7 mouse cellular contexts compared by ENCODE assay signal in the genomic region with DNA sequence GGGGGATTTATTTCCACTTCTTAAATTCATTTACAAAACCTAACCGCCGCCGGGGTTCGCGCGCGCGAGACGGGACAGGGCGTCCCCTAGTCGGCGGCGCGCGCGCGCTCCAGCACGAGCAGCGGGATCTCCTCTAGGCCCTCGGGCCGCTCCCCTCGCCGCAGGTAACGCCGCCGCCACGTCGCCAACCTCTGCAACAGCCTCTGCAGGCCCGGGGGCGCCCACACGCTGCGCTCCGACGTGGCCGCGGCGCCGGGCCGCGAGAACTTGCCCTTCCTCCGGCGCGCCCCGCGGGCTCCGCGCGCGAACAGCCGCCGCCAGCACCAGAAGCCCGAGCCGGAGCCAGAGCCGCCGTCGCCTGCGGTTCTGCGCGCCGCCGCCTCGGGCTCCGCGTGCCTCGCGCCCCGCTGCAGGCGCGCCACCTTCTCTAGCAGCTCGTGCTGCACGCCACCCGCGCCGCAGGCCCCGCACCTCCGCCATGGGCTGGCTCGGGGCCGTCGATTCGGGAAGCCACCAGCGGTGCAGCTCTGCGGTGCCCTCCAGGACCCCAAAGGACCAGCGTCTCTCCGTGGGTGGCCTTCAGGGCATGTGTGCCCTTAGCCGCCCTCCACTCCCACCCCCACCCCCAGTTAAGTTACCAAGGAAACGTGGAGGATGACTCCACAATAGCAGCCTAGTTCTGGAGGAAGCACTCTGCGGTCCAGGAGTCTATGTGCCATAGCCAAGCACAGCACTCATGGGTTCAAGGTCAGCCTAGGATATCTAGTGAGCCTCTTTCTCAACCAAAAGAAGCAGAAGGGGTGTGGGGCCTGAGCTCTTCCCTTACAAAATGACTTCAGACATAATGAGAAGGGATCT. TPM values are rescaled to one million over a fixed set of nuclear protein-coding genes. Genes with fewer than 3 reads are reported as not detected.
DNase-seq lines count a peak whose midpoint lies in the region; ATAC-seq and TF ChIP-seq lines count a peak whose summit lies in the region.

No protein-coding gene starts in this region.

- H3K9me3 ChIP-seq in embryonic facial prominence, embryonic 14.5 days (ENCODE audit: control insufficient read depth, low read length), result no peaks in the 10 kb centered on the region
- peaks cover 3% of the 10 kb centered on the region; the same call in 1 of the 2 replicates for H3K9me3 ChIP-seq in heart, embryonic 13.5 days
- H3K9me3 ChIP-seq in kidney, embryonic 16.5 days (ENCODE audit: low read length), result no peaks in the 10 kb centered on the region
- H3K9me3 ChIP-seq in limb, embryonic 15.5 days, result no peaks in the 10 kb centered on the region
- no peaks in the 10 kb centered on the region for H3K9me3 ChIP-seq in midbrain, embryonic 15.5 days
- no peaks in the 10 kb centered on the region for H3K9me3 ChIP-seq in stomach, postnatal 0 days (ENCODE audit: control insufficient read depth, low read length)

- H3K4me3 ChIP-seq in brown adipose tissue, adult 24 weeks (ENCODE audit: insufficient read depth, low read depth, low read length), result peak overlapping the region; percentile 73
- peak overlapping the region; percentile 67 for H3K4me3 ChIP-seq in embryonic facial prominence, embryonic 14.5 days (ENCODE audit: low read depth, low read length)
- H3K4me3 ChIP-seq in heart, embryonic 13.5 days, result peak overlapping the region; percentile 63
- peak overlapping the region; percentile 65 for H3K4me3 ChIP-seq in kidney, embryonic 16.5 days (ENCODE audit: low read length)
- H3K4me3 ChIP-seq in limb, embryonic 15.5 days, result peak overlapping the region; percentile 65
- H3K4me3 ChIP-seq in midbrain, embryonic 15.5 days, result peak overlapping the region; percentile 73
- H3K4me3 ChIP-seq in stomach, postnatal 0 days (ENCODE audit: low read depth, low read length), result peak overlapping the region; percentile 60

- no peak for TF ChIP-seq EP300 in stomach, postnatal 0 days (optimal IDR thresholded peaks at IDR 0.05)

- no peak overlapping the region for H3K27ac ChIP-seq in brown adipose tissue, adult 24 weeks (replicated peaks; ENCODE audit: low read depth, low read length)
- H3K27ac ChIP-seq in embryonic facial prominence, embryonic 14.5 days (replicated peaks; ENCODE audit: low read depth, low read length), result peak overlapping the region; percentile 83
- peak overlapping the region; percentile 40 for H3K27ac ChIP-seq in heart, embryonic 13.5 days (replicated peaks)
- H3K27ac ChIP-seq in kidney, embryonic 16.5 days (ENCODE audit: low read length), result no peak overlapping the region; the same call in 1 of the 2 replicates
- peak overlapping the region; percentile 87 for H3K27ac ChIP-seq in limb, embryonic 15.5 days
- peak overlapping the region; percentile 95 for H3K27ac ChIP-seq in midbrain, embryonic 15.5 days
- H3K27ac ChIP-seq in stomach, postnatal 0 days (replicated peaks), result peak overlapping the region; percentile 76

- H3K27me3 ChIP-seq in embryonic facial prominence, embryonic 14.5 days (replicated peaks; ENCODE audit: control insufficient read depth, insufficient read depth, low read length), result no peaks in the 10 kb centered on the region
- H3K27me3 ChIP-seq in heart, embryonic 13.5 days (replicated peaks), result 0 out of 2 replicates have a peak, but pooled peaks cover 6% of the 10 kb centered on the region
- H3K27me3 ChIP-seq in kidney, embryonic 16.5 days (ENCODE audit: insufficient read depth, low read length), result no peaks in the 10 kb centered on the region
- H3K27me3 ChIP-seq in limb, embryonic 15.5 days, result no peaks in the 10 kb centered on the region
- no peaks in the 10 kb centered on the region for H3K27me3 ChIP-seq in midbrain, embryonic 15.5 days (replicated peaks)
- H3K27me3 ChIP-seq in stomach, postnatal 0 days (ENCODE audit: control insufficient read depth, insufficient read depth, low read length), result no peaks in the 10 kb centered on the region

- peak overlapping the region; percentile 77 for H3K4me2 ChIP-seq in embryonic facial prominence, embryonic 14.5 days (ENCODE audit: low read depth, low read length)
- H3K4me2 ChIP-seq in heart, embryonic 13.5 days, result peak overlapping the region; percentile 89
- H3K4me2 ChIP-seq in kidney, embryonic 16.5 days (replicated peaks; ENCODE audit: low read depth, low read length), result peak overlapping the region; percentile 77
- H3K4me2 ChIP-seq in limb, embryonic 15.5 days, result peak overlapping the region; percentile 87
- H3K4me2 ChIP-seq in midbrain, embryonic 15.5 days, result peak overlapping the region; percentile 81
- H3K4me2 ChIP-seq in stomach, postnatal 0 days (replicated peaks; ENCODE audit: low read depth), result peak overlapping the region; percentile 92

- under 1% methylated on average over 50 of the region's 87 CpGs for WGBS in embryonic facial prominence, embryonic 14.5 days
- WGBS in heart, embryonic 13.5 days, result 1% methylated on average over 80 of the region's 87 CpGs
- under 1% methylated on average over 78 of the region's 87 CpGs for WGBS in kidney, embryonic 16.5 days
- WGBS in limb, embryonic 15.5 days, result under 1% methylated on average over 66 of the region's 87 CpGs
- under 1% methylated on average over 84 of the region's 87 CpGs for WGBS in midbrain, embryonic 15.5 days
- under 1% methylated on average over 61 of the region's 87 CpGs for WGBS in stomach, postnatal 0 days

- TF ChIP-seq CTCF in stomach, postnatal 0 days (IDR thresholded peaks at IDR 0.05; ENCODE audit: low read depth), result no peak; the same call in 1 of the 2 replicates

- peak; percentile 91 for ATAC-seq in embryonic facial prominence, embryonic 14.5 days (ENCODE audit: low read depth)
- ATAC-seq in heart, embryonic 13.5 days (ENCODE audit: extremely low read depth, insufficient number of reproducible peaks, low FRiP score, low TSS enrichment), result peak; percentile 44
- ATAC-seq in kidney, embryonic 16.5 days (ENCODE audit: low FRiP score, low TSS enrichment), result peak; percentile 87
- ATAC-seq in limb, embryonic 15.5 days (ENCODE audit: insufficient number of reproducible peaks, low FRiP score, low TSS enrichment, low read depth), result peak; percentile 80
- peak; percentile 96 for ATAC-seq in midbrain, embryonic 15.5 days (replicated peaks)
- peak; percentile 89 for ATAC-seq in stomach, postnatal 0 days (ENCODE audit: low FRiP score, low TSS enrichment)

- peak; percentile 92 for DNase-seq in embryonic facial prominence, embryonic 14.5 days (ENCODE audit: low spot score)
- peak; percentile 81 for DNase-seq in stomach, postnatal 0 days (ENCODE audit: low spot score)

- H3K36me3 ChIP-seq in embryonic facial prominence, embryonic 14.5 days (ENCODE audit: control insufficient read depth, insufficient read depth, low read length), result no peaks in the 10 kb centered on the region
- H3K36me3 ChIP-seq in heart, embryonic 13.5 days, result no peaks in the 10 kb centered on the region
- H3K36me3 ChIP-seq in kidney, embryonic 16.5 days (ENCODE audit: insufficient read depth, low read length), result no peaks in the 10 kb centered on the region
- no peaks in the 10 kb centered on the region for H3K36me3 ChIP-seq in limb, embryonic 15.5 days
- no peaks in the 10 kb centered on the region for H3K36me3 ChIP-seq in midbrain, embryonic 15.5 days (replicated peaks)
- H3K36me3 ChIP-seq in stomach, postnatal 0 days (ENCODE audit: control insufficient read depth, insufficient read depth, low read length), result no peaks in the 10 kb centered on the region

- H3K9ac ChIP-seq in embryonic facial prominence, embryonic 14.5 days (ENCODE audit: low read depth, low read length), result peak overlapping the region; percentile 88
- peak overlapping the region; percentile 87 for H3K9ac ChIP-seq in heart, embryonic 13.5 days
- H3K9ac ChIP-seq in kidney, embryonic 16.5 days (replicated peaks; ENCODE audit: low read length), result peak overlapping the region; percentile 83
- H3K9ac ChIP-seq in limb, embryonic 15.5 days, result peak overlapping the region; percentile 88
- H3K9ac ChIP-seq in midbrain, embryonic 15.5 days, result peak overlapping the region; percentile 85
- H3K9ac ChIP-seq in stomach, postnatal 0 days (ENCODE audit: low read length), result peak overlapping the region; percentile 75

- no peaks in the 10 kb centered on the region; the same call in 1 of the 2 replicates for H3K4me1 ChIP-seq in brown adipose tissue, adult 24 weeks (ENCODE audit: control insufficient read depth, insufficient read depth, insufficient read length, low read length)
- no peaks in the 10 kb centered on the region for H3K4me1 ChIP-seq in embryonic facial prominence, embryonic 14.5 days (ENCODE audit: control insufficient read depth, insufficient read depth, low read length)
- peaks cover 11% of the 10 kb centered on the region; the same call in 1 of the 2 replicates for H3K4me1 ChIP-seq in heart, embryonic 13.5 days
- H3K4me1 ChIP-seq in kidney, embryonic 16.5 days (ENCODE audit: insufficient read depth, low read length), result peaks cover 7% of the 10 kb centered on the region; the same call in 1 of the 2 replicates
- peaks cover 14% of the 10 kb centered on the region; the same call in 1 of the 2 replicates for H3K4me1 ChIP-seq in limb, embryonic 15.5 days
- peaks cover 12% of the 10 kb centered on the region; the same call in 1 of the 2 replicates for H3K4me1 ChIP-seq in midbrain, embryonic 15.5 days
- no peaks in the 10 kb centered on the region for H3K4me1 ChIP-seq in stomach, postnatal 0 days (replicated peaks; ENCODE audit: control insufficient read depth, insufficient read depth)

RNA-seq across cellular contexts. Expression of a gene that starts 42.6 kb away (rescaled TPM):
- 314 and 362 TPM in 2 replicates for polyA plus RNA-seq in brown adipose tissue, adult 24 weeks (2012; ENCODE audit: insufficient read depth, insufficient read length, missing spikeins)
- 107 and 125 TPM in 2 replicates for polyA plus RNA-seq in embryonic facial prominence, embryonic 14.5 days (2014; fragmentation: Nextera tagmentation; extraction: Ambion mirVana)
- 197 and 213 TPM in 2 replicates for polyA plus RNA-seq in heart, embryonic 13.5 days (2015; fragmentation: Nextera tagmentation; extraction: Ambion mirVana)
- 111 and 124 TPM in 2 replicates for polyA plus RNA-seq in kidney, embryonic 16.5 days (2015; fragmentation: Nextera tagmentation; extraction: Ambion mirVana)
- polyA plus RNA-seq in limb, embryonic 15.5 days (2015; fragmentation: Nextera tagmentation; extraction: Ambion mirVana), result 101 TPM in 2 replicates
- 104 and 107 TPM in 2 replicates for polyA plus RNA-seq in midbrain, embryonic 15.5 days (2015; fragmentation: Nextera tagmentation; extraction: Ambion mirVana)
- polyA plus RNA-seq in stomach, postnatal 0 days (2015; fragmentation: Nextera tagmentation; extraction: Ambion mirVana), result 140 and 146 TPM in 2 replicates

Comparison
In these comparisons a context has a peak if more than half of its experiments do, and no peak if none do; other contexts are left out.
1. H3K27ac ChIP-seq: peak in embryonic facial prominence, embryonic 14.5 days (single experiment), heart, embryonic 13.5 days (single experiment), limb, embryonic 15.5 days (single experiment), midbrain, embryonic 15.5 days (single experiment) and stomach, postnatal 0 days (single experiment); none in brown adipose tissue, adult 24 weeks (single experiment) and kidney, embryonic 16.5 days (single experiment).
2. ATAC-seq: peak in every context shown above with its lines; median percentile 96 in midbrain, embryonic 15.5 days; 91 in embryonic facial prominence, embryonic 14.5 days; 89 in stomach, postnatal 0 days; 87 in kidney, embryonic 16.5 days; 80 in limb, embryonic 15.5 days; 44 in heart, embryonic 13.5 days.
3. Peak in every context shown above with its lines, with median percentiles within 50 percentile points of each other: H3K4me3 ChIP-seq, H3K4me2 ChIP-seq and H3K9ac ChIP-seq.